Mouse (Mus musculus) lung, postnatal 25 days (tissue): ENCODE measurements around the gene A530032D15Rik.
"Not testable (repeated sequence)": the region's sequence is repeated elsewhere in the genome, so short reads cannot be mapped to it uniquely, and the experiment has no call there.

Experiments
- DNase-seq: peaks from one replicate; pipeline ENCODE4 v3.0.0; 2022; ENCODE audit warnings: low spot score

The A530032D15Rik gene

GRCm38 (mm10) chr1:85109753-85110152 lies at the start of gene A530032D15Rik:
Gene A530032D15Rik (minus strand): TSS chr1:85109853.
- not testable (repeated sequence) for DNase-seq

- not testable (repeated sequence) for DNase-seq
Measured at GRCm38 (mm10) chr1:85155151-85155550, 45.5 kb upstream of the A530032D15Rik start.

- not testable (repeated sequence) for DNase-seq
Measured at GRCm38 (mm10) chr1:85133671-85134070, 24.0 kb upstream of the A530032D15Rik start.

- not testable (repeated sequence) for DNase-seq
Measured at GRCm38 (mm10) chr1:85121841-85122240, 12.2 kb upstream of the A530032D15Rik start.

GRCm38 (mm10) chr1:85118341-85118740 lies 8.7 kb upstream of the A530032D15Rik start:
- not testable (repeated sequence) for DNase-seq

GRCm38 (mm10) chr1:85117537-85117936 lies 7.9 kb upstream of the A530032D15Rik start:
- not testable (repeated sequence) for DNase-seq

- not testable (repeated sequence) for DNase-seq
Measured at GRCm38 (mm10) chr1:85114666-85115402, 5.2 kb upstream of the A530032D15Rik start.

- DNase-seq = not testable (repeated sequence)
Measured at GRCm38 (mm10) chr1:85114078-85114477, 4.4 kb upstream of the A530032D15Rik start.

GRCm38 (mm10) chr1:85112889-85113288 lies 3.2 kb upstream of the A530032D15Rik start:
- DNase-seq = not testable (repeated sequence)

- DNase-seq = not testable (repeated sequence)
Measured at GRCm38 (mm10) chr1:85112266-85112665, 2.6 kb upstream of the A530032D15Rik start.

GRCm38 (mm10) chr1:85111572-85111971 lies 1.9 kb upstream of the A530032D15Rik start:
- not testable (repeated sequence) for DNase-seq

- not testable (repeated sequence) for DNase-seq
Measured at GRCm38 (mm10) chr1:85110876-85111275, 1.2 kb upstream of the A530032D15Rik start.

GRCm38 (mm10) chr1:85106013-85106412 lies 3.6 kb downstream of the A530032D15Rik start:
- not testable (repeated sequence) for DNase-seq

- not testable (repeated sequence) for DNase-seq
Measured at GRCm38 (mm10) chr1:85105336-85105735, 4.3 kb downstream of the A530032D15Rik start.

- DNase-seq = not testable (repeated sequence)
Measured at GRCm38 (mm10) chr1:85101754-85102153, 7.9 kb downstream of the A530032D15Rik start.

- not testable (repeated sequence) for DNase-seq
Measured at GRCm38 (mm10) chr1:85099864-85100263, 9.8 kb downstream of the A530032D15Rik start, which contains the start of gene Gm10553. Gene Gm10553 (plus strand): TSS chr1:85100164.

GRCm38 (mm10) chr1:85099081-85099480 lies 10.6 kb downstream of the A530032D15Rik start:
- not testable (repeated sequence) for DNase-seq

- DNase-seq = not testable (repeated sequence)
Measured at GRCm38 (mm10) chr1:85093011-85093572, 16.6 kb downstream of the A530032D15Rik start.

- DNase-seq = not testable (repeated sequence)
Measured at GRCm38 (mm10) chr1:85092169-85092568, 17.5 kb downstream of the A530032D15Rik start.

GRCm38 (mm10) chr1:85086211-85086610 lies 23.4 kb downstream of the A530032D15Rik start:
- not testable (repeated sequence) for DNase-seq

GRCm38 (mm10) chr1:85084803-85085202 lies 24.9 kb downstream of the A530032D15Rik start:
- not testable (repeated sequence) for DNase-seq

GRCm38 (mm10) chr1:85073099-85073498 lies 36.6 kb downstream of the A530032D15Rik start:
- not testable (repeated sequence) for DNase-seq

- DNase-seq = not testable (repeated sequence)
Measured at GRCm38 (mm10) chr1:85071690-85072089, 38.0 kb downstream of the A530032D15Rik start.
